Mouse (Mus musculus): ENCODE data around the gene Mr1. TPM values are rescaled to one million over a fixed set of nuclear protein-coding genes. Genes with fewer than 3 reads are reported as not detected.

Gene Mr1
- total and polyA plus RNA-seq, 3 experiments: 4.3 to 7.6 (median 7.1) TPM

DNA sequence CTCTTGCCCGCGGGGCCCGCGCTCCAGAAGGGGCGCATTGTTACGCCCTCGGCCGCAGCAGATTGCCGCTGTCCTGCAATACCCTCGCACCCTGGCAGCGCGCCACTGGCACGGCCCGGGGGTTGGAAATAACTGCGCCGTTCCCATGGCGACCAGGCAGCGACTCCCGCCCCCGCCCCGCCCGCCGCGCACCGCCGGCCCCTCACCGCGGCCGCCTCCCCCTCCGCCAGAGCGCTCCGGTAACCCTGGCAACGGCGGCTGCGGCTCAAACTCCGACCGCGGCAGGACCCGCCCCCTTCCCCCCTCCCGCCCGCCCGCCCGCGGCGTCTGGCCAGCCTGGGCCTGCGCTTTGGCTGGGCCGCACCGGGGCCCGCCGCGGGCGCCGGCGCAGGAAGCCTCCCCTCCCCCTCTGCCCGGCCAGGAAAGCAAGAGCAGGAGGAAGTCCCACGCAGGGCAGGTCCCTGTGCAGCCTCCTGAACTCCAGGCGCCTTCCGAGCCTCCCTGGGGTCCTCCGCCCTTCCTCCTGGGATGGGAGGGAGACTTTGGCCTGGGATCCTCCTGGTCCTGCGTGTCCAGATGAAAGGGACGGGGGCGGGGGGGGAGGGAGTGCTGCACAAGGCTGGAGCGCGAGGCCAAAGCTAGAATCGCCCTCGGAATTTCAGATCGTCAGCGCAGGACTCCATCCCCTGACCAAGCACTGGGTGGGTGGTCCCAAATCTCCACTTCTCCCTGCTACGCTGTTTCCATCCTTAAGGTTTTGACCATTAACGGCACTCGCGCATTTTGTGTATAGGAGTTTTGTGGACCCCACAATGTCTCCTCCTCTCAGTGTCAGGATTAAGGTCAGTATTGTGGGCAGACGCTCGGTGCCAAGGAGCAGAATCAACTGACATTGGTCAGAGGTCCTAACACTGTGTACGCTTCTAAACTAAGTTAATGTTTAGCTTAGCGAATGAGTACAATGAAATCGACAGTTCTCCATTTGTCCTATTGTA lies 63.0 kb downstream of the Mr1 start:
- Histone ChIP-seq H3K79me2 (replicated peaks; ENCODE audit: control insufficient read depth, extremely low read depth, insufficient read depth, poor library complexity, severe bottlenecking) (no peaks in the 10 kb centered on the region), H3K9ac (ENCODE audit: insufficient read depth, low read depth) (peak overlapping the region; percentile 65), H3K27me3 (replicated peaks) (no peaks in the 10 kb centered on the region), H3K4me2 (ENCODE audit: insufficient read depth, low read depth, poor library complexity, severe bottlenecking) (peak overlapping the region; percentile 94), H3K36me3 (replicated peaks in 1 of 2; ENCODE audit: control insufficient read depth in 1 of 2, insufficient read depth in 1 of 2, low read length in 1 of 2) (no peaks in the 10 kb centered on the region), H3K4me1 (ENCODE audit: control insufficient read depth in 1 of 2, insufficient read depth in 2 of 2) (peaks cover 6 to 52% of the 10 kb centered on the region in 2 experiments; a peak in 3 of 4 replicates), H3K9me3 (replicated peaks; ENCODE audit: low read length) (no peaks in the 10 kb centered on the region), H3K4me3 (replicated peaks in 1 of 3; ENCODE audit: low read depth in 2 of 3, low read length in 2 of 3, poor library complexity in 1 of 3) (peak overlapping the region; percentile 38 to 58 (median 54)), H3K27ac (ENCODE audit: insufficient read depth, low read depth) (no peak overlapping the region)
- in situ Hi-C loops (cut with MboI; ENCODE audit: low pct_ligation_motif_present, low pct_unique_long_range_greater_than_20kb, low sequenced_read_pairs) (no loop called here), dilution Hi-C loops (cut with MboI; ENCODE audit: extremely low pct_ligation_motif_present, extremely low pct_unique_long_range_greater_than_20kb, low sequenced_read_pairs) (no loop called here)
- peak; percentile 83 for DNase-seq (ENCODE audit: extremely low read depth)
- TF ChIP-seq EP300 (IDR thresholded peaks at IDR 0.05; ENCODE audit: low read length) (peak; percentile 15; the same call in 1 of the 2 replicates), E2F4 (IDR thresholded peaks at IDR 0.05; ENCODE audit: insufficient replicate concordance, low read depth, low read length) (no peak), POLR2AphosphoS2 (IDR thresholded peaks at IDR 0.05; ENCODE audit: low read depth, low read length) (no peak), MAX (IDR thresholded peaks at IDR 0.05; ENCODE audit: low read length) (no peak), MYC (IDR thresholded peaks at IDR 0.05; ENCODE audit: low read depth, low read length) (no peak), RCOR1 (conservative IDR thresholded peaks at IDR 0.05; ENCODE audit: low read depth, low read length) (no peak), PAX5 (IDR thresholded peaks at IDR 0.05; ENCODE audit: low read length) (no peak), ELF1 (IDR thresholded peaks at IDR 0.05; ENCODE audit: low read depth, low read length) (peak; percentile 56; the same call in 1 of the 2 replicates), MAZ (IDR thresholded peaks at IDR 0.05; ENCODE audit: low read depth, low read length) (peak; percentile 88; the same call in 1 of the 2 replicates), JUN (IDR thresholded peaks at IDR 0.05; ENCODE audit: insufficient read depth, low read depth, low read length) (no peak), TCF12 (IDR thresholded peaks at IDR 0.05; ENCODE audit: low read depth, low read length) (peak; percentile 53; the same call in 1 of the 2 replicates), GABPA (IDR thresholded peaks at IDR 0.05; ENCODE audit: insufficient replicate concordance, low read depth, low read length) (no peak), RAD21 (IDR thresholded peaks at IDR 0.05; ENCODE audit: low read depth, low read length) (no peak; the same call in 1 of the 2 replicates), NRF1 (IDR thresholded peaks at IDR 0.05; ENCODE audit: low read depth, low read length) (peak; percentile 81), MAFK (IDR thresholded peaks at IDR 0.05; ENCODE audit: insufficient replicate concordance, low read length) (no peak), NELFE (IDR thresholded peaks at IDR 0.05; ENCODE audit: low read depth, low read length) (no peak), USF2 (conservative IDR thresholded peaks at IDR 0.05; ENCODE audit: low read depth, low read length) (no peak), ZC3H11A (IDR thresholded peaks at IDR 0.05; ENCODE audit: low read depth, low read length) (no peak), KAT2A (IDR thresholded peaks at IDR 0.05; ENCODE audit: insufficient replicate concordance, low read length) (no peak), POLR2A (IDR thresholded peaks at IDR 0.05; ENCODE audit: low read depth, low read length) (peak; percentile 70), HCFC1 (IDR thresholded peaks at IDR 0.05; ENCODE audit: low read depth, low read length) (0 out of 2 replicates have a peak, but pooled peaks have one; percentile 10), MEF2A (IDR thresholded peaks at IDR 0.05; ENCODE audit: borderline replicate concordance, low read depth, low read length) (peak; percentile 37; the same call in 1 of the 2 replicates), ETS1 (conservative IDR thresholded peaks at IDR 0.05; ENCODE audit: low read depth, low read length) (0 out of 2 replicates have a peak, but pooled peaks have one; percentile 6), UBTF (IDR thresholded peaks at IDR 0.05; ENCODE audit: low read depth, low read length) (0 out of 2 replicates have a peak, but pooled peaks have one; percentile 40), ZNF384 (IDR thresholded peaks at IDR 0.05; ENCODE audit: low read depth, low read length) (no peak), SIN3A (IDR thresholded peaks at IDR 0.05; ENCODE audit: low read length) (peak; percentile 37; the same call in 1 of the 2 replicates), CHD2 (IDR thresholded peaks at IDR 0.05; ENCODE audit: low read length) (peak; percentile 76), TBP (conservative IDR thresholded peaks at IDR 0.05; ENCODE audit: low read depth, low read length) (no peak), CHD1 (IDR thresholded peaks at IDR 0.05; ENCODE audit: low read depth, low read length) (no peak), BHLHE40 (IDR thresholded peaks at IDR 0.05; ENCODE audit: low read depth, low read length) (0 out of 2 replicates have a peak, but pooled peaks have one; percentile 9), CTCF (conservative IDR thresholded peaks at IDR 0.05 in 1 of 2, IDR thresholded peaks at IDR 0.05 in 1 of 2; ENCODE audit: low read depth in 2 of 2, low read length in 2 of 2) (no peak), ZKSCAN1 (IDR thresholded peaks at IDR 0.05; ENCODE audit: borderline replicate concordance, low read depth, low read length) (no peak), ZMIZ1 (IDR thresholded peaks at IDR 0.05; ENCODE audit: low read depth, low read length) (no peak; the same call in 1 of the 2 replicates), SMC3 (IDR thresholded peaks at IDR 0.05; ENCODE audit: low read depth, low read length) (no peak; the same call in 1 of the 2 replicates), USF1 (IDR thresholded peaks at IDR 0.05; ENCODE audit: low read depth, low read length) (no peak), MXI1 (IDR thresholded peaks at IDR 0.05; ENCODE audit: low read depth, low read length) (peak; percentile 56; the same call in 1 of the 2 replicates), JUND (conservative IDR thresholded peaks at IDR 0.05; ENCODE audit: low read depth, low read length) (no peak)
